Mouse (Mus musculus) mesoderm, embryonic 11.5 days (tissue): ENCODE measurements around the gene Fanca.
"Not testable (repeated sequence)": the region's sequence is repeated elsewhere in the genome, so short reads cannot be mapped to it uniquely, and the experiment has no call there.

Source experiments
- DNase-seq: peaks from one replicate; pipeline ENCODE4 v3.0.0-alpha.2; 2012; ENCODE audit warnings: low read depth, low spot score

The Fanca gene

GRCm38 (mm10) chr8:123271901-123272300 lies 46.5 kb downstream of the Fanca start:
- DNase-seq, result no peak

- DNase-seq, result no peak
Measured at GRCm38 (mm10) chr8:123271147-123271546, 47.2 kb downstream of the Fanca start.

DNA sequence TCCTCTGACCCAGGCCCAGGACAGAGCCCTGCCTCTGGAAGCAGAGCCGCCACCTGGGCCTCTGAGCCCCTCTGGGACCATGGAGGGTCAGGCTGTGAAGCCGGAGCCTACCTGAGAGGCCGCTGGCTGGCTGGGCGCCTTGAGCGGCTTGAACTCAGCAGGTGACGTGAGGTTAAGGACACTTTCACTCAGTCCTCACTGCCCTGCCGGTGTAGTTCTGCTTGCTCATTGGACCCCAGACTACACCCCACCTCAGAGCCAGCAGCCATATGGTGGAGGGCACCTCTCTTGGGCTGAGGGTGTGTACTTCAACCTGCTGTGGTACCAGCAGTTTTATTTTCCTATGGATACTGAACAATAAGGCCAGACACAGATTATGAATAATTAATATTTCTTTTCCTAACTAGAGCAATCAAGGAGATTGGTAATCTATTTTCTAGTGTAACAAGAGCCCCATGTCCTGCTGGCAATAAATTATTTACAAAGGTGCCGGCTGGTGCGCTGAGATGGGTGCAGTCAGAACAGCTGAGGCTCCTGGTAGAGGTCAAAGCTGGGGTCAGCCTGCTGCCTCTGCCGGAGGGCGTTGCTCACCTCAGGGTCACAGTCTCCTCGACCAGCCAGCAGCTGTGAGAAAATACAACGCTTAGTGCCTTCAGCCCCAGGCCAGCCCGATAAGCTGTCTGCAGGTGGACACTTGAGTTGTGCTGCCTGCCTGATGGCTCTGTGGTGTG lies 50.3 kb downstream of the Fanca start:
- DNase-seq, result peak; percentile 47

GRCm38 (mm10) chr8:123257593-123257992 lies 60.8 kb downstream of the Fanca start:
- not testable (repeated sequence) for DNase-seq

DNA sequence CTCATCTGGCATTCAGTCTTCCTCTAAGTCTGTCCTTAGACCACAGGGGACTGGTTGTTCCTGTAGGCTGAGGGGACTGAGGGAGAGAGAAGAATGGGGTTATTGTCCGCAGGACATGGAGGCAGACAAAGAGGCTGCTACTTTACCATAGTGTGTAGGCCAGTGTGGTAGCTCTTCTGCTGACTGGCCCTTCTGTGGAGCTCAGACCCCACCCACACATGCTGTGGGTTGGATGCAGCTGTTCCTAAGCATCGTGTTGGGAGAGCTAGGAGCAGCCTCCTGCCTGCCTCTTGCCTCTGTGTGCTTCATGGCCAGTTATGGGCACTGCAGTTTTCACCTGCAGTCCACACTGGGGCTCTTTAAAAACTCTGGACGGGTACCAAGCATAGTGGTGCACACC lies 61.3 kb downstream of the Fanca start:
- peak; percentile 24 for DNase-seq

DNA sequence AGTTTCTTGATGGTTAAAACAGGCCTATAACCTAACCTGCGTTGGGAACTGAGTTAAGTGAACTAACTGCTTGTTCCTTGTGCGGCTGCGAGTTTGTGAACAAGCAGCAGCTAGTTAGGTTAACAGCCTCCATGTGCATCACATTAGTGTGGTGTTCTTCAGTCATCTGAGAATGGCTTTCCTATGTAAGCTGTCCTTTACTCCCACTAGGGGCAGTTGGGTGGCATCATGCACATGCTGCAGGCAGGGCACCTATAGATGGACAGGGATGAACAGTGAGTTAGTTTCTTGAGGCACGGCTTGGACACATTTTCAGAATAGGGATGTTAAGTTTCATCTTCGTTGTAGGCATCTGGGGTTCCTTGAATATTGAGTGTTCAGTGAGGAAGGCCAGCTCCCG lies 63.2 kb downstream of the Fanca start:
- DNase-seq, result no peak

GRCm38 (mm10) chr8:123254099-123254885 lies 64.1 kb downstream of the Fanca start, which contains the start of the genes Zfp276 and Vps9d1:
Gene Zfp276, plus strand, starts transcription at chr8:123254195.
Gene Vps9d1, minus strand, starts transcription at chr8:123254348.
- peak; percentile 87 for DNase-seq

DNA sequence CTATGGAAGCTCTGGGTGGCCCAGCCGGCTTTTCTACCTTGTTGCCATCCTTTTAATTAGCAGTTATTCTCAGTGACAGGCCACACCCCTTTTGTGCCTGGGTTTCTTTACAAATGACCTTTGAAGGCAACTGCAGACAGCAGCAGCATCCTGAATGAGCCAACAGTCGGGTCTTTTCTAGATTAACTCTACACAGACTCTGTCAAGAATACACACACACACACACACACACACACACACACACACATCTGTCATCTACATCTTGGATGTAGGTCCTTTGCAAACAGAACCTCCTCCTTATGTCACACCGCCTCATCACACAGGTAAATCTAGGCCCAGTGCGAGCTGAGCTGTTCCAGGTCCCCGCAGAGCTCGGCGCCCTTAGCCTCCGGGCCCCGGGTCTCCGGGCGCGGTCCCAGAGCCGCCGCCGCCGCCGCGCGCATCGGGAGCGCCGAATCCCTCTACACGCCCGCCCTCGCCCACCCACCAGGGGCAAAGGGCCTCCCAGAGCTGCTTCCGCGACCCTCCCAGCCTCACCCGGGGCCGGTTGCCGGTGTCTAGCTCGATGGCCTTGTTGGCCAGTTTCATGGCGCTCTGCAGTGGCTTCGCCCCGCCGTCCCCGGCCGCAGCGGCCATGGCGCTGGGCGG lies 64.8 kb downstream of the Fanca start:
- no peak for DNase-seq

DNA sequence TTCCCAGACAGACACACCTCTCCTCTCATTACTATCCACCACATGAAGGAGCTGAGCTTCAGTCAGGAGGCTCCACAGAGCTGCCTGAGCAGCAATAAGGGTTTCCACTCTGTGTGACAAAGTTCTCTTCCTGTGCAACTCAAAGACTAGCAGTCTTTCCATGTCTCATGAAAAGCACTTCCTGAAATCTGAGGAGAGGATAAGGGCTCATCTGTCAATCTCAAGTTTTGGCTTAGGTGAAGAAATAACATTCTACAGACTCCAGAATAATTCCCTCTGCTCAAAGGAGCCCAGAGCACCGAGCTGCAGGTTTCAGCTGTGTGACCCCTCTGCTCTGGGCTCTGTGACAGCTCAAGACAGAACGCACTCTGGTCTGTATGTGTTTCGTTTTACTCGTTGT lies 65.5 kb downstream of the Fanca start:
- no peak for DNase-seq

- DNase-seq, result no peak
Measured at GRCm38 (mm10) chr8:123250940-123251339, 67.4 kb downstream of the Fanca start.

- DNase-seq, result no peak
Measured at GRCm38 (mm10) chr8:123248596-123248995, 69.8 kb downstream of the Fanca start.

DNA sequence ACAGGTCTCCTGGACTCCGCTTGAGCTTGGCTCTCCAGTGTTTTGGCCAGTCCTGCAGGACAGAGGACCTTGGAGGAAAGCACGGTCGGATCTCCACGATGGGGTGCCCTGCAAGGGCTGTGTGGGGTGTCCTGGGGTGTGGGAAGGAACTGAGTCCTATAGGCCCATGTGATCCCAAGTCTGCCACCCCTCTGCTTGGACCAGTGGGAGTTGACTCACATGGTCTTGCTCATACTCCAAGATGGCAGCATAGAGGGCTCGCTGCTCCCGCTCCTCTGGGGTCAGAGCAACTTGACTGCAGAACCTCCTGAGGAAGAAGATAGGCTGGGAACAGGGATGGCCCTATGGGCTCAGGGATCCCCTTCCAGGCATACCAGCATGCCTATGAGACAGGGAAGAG lies 70.6 kb downstream of the Fanca start:
- no peak for DNase-seq

GRCm38 (mm10) chr8:123245543-123245942 lies 72.8 kb downstream of the Fanca start:
- DNase-seq, result no peak

DNA sequence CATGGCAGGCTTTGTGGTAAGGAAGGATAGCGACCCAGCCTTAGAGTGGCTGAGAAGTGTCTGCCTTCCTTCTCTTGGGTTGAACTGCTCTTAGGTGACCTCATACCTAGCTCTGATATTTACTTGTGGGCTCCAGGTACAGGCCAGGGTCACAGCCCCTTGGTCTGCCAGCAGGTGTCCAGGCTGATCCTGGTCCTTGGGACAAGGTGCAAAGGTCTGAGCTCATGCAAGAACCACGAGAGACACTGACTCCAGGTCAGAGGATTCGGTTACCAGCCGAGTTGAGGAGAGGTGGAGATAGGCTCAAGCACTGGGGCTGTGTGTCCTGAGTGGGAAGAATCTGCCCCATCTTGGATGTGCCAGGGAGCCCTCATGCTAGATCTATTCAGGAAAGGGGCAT lies 74.0 kb downstream of the Fanca start:
- DNase-seq, result no peak

DNA sequence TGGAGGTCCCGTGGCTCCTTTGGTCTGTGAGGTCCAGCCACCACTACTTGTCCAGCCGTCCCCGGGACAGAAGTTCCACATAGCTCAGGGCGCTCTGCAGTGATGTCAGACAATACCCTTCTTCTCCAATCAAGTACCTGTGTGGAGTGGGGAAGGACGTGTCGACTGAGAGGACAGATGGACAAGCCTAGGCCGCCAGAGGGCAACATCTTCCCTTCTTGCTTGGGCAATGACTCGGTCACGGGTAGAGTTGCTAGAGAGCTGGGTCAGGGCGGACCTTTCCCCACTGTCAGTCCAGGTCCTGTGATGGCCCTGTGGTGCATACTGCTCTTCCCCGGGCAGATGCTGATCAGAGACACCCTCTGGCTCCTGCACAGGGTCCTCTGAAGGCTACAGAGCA lies 75.3 kb downstream of the Fanca start:
- DNase-seq, result no peak

DNA sequence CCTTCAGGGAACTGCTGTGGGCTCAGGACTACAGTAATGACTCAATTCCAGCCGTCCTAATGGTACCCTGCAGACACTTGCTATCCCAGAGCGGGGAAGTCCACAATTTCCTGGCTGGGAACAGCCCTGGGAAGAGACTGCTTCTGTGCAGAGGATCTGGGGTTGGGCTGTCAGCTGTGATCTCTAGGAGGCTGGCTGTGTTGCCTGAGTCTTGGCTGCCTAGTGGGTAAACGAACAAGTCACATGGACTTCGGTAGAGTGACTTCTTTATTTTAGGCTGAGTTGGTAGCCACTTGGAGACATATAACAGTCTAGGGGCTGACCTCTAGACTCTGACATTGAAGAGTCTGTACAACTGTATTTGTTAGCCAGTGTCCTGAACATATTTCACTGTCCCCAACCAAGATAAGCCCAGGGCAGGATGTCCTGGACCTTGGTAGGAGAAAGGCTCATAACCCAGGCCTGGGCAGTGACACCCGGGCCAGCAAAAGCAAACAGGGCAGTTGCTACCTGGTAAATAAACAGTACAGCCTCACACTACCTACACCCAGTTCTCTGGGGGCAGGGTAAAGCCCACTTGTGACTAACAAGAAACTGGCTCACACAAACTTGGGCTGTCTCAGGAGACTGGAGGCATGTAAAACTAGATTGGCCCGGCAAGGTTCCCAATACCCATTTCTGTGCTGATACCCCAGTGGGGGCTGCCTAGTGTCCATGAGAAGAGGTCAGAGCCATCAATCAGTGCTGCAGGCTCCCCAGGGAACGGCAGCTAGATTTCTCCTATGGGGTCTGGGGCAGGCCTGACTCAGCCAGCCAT lies 76.1 kb downstream of the Fanca start:
- DNase-seq, result no peak

GRCm38 (mm10) chr8:123239398-123239797 lies 79.0 kb downstream of the Fanca start:
- no peak for DNase-seq

DNA sequence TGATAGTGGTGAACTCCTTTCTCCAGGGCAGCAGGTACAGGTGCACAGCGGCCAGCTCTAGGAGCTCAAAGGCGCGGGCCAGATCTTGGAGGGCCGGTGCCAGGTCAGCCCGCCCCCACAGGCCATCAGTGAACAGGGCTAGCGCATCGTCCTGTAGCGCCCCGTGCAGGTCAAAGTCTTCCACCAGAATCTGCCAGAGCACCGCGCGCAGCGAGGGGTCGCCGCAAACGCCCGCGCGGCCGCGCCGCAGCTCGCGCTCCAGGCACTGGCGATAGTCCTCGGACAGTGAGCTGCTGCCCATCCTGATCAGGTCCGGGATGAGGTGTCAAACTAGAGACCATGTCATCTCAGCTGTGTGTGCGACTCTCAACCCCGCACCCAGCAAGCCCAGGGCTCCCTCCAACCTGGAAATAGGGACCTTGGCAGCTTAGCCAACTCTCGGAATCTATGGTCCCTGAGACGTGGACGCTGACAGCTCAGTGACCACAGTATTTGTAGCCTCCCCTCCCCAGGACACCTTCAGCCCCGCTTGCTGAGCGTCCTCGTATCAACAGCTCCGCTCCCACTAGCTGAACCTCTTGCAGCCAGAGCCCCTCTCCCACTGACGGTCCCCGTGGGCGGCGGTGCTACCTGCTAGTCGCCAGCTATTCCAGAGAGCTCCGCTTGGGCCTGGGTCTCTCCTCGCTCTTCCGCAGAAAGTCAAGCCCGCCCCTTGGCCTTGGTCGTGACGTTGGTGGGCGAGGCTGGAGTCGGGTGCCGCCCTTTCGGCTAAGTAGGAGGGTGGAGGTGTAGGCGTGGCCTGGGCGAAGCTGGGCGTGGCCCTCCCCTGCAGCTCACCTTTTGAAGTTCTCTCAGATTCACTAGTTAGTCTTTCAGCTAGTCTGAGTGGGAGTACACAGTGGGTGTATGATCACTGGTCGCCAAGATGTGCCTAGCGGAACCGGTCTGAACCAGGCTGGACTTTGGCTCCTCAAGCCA lies 82.6 kb downstream of the Fanca start, which contains the start of gene Spata2l:
Gene Spata2l (minus strand): TSS at position 714 of the 978 bp plus-strand sequence.
- peak; percentile 91 for DNase-seq

DNA sequence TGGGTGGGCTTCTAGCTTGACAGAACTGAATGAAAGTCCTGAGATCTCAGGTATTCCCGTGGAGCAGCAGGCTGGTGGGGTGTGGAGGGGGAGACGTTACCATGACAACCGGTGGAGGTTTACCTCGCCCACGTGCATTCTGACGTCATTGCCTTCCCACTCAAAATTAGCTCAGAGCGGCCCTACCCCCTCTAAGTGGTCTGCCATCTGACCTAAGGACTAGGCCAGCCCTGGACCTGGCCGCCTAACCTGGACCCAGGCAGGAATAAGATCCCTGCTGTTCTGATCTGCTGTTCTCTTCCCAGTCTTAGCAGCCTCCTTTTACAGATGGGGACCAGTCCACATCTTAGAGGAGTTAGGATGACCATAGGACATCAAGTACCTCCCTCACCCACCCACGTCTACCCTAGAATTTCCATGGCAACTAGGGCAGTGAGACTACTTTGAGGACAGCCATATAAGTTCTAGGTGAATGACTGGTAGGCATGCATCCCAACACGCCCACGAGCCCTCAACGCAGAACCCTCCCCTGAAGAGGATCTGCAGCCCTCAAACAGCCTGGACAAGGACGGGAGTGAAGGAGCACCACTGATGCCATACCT lies 83.4 kb downstream of the Fanca start:
- no peak for DNase-seq

DNA sequence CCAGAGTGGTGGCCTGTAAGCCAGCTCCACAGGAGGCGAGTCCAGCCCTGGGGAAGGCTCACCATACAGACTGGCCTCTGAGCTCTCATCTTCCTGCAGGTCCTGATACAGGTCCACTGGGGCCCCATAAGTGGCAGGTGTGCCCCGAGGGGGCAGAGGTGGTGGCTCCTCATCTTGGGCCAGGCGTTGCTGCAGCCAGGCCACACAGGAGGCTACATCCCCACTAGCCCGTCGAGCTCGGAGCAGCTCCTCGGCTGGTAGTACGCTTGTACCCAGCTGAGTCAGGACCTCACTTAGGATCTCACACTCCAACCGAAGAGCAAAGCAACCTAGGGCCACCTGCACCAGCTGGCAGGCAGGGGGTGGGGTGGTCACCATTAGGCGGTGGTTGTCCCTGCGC lies 84.6 kb downstream of the Fanca start:
- DNase-seq, result no peak
